Mouse (Mus musculus): ENCODE results near the gene Usp9x.

- no peak for TF ChIP-seq CTCF (IDR thresholded peaks at IDR 0.05; ENCODE audit: low read depth, low read length)
- no peak for TF ChIP-seq POLR2A (IDR thresholded peaks at IDR 0.05; ENCODE audit: insufficient read depth, low read length)
Observed at GRCm38 (mm10) chrX:13072461-13072982, 1.2 kb downstream of the Usp9x start.
